Mouse (Mus musculus) gastrocnemius, postnatal 14 days (tissue): Measurements from ENCODE around the gene Prlr. TPM values are rescaled to one million over a fixed set of nuclear protein-coding genes. Genes with fewer than 3 reads are reported as not detected.

Experiments used
- DNase-seq: peaks from one replicate; pipeline ENCODE4 v3.0.0; 2021; ENCODE audit warnings: mixed read lengths
- intact Hi-C: fragments of 180-260 bp; cut with DNase I; formaldehyde crosslinking; loops from one replicate; pipeline ENCODE4 v1.15.1; 2025; ENCODE audit warnings: low total_unique reads
- total RNA-seq, 2 experiments: library from RNA; stranded (reverse); gene quantifications; 2 replicates each; pipeline ENCODE4 v1.2.3; 2021

The Prlr gene
- total RNA-seq, 2 experiments from 2014 or later = 1.3 to 2.0 TPM

- no peak for DNase-seq
- intact Hi-C loops = no loop called here
Measured at GRCm38 (mm10) chr15:10223614-10224155, 46.6 kb downstream of the Prlr start.

- intact Hi-C loops = no loop called here
- no peak for DNase-seq
Measured at GRCm38 (mm10) chr15:10225701-10226100, 48.7 kb downstream of the Prlr start.

GRCm38 (mm10) chr15:10228636-10229035 lies 51.6 kb downstream of the Prlr start:
- DNase-seq = no peak
- intact Hi-C loops = no loop called here

GRCm38 (mm10) chr15:10235977-10236376 lies 58.9 kb downstream of the Prlr start:
- DNase-seq = no peak
- intact Hi-C loops = no loop called here

GRCm38 (mm10) chr15:10236812-10237211 lies 59.8 kb downstream of the Prlr start:
- intact Hi-C loops = no loop called here
- no peak for DNase-seq

- no peak for DNase-seq
- intact Hi-C loops = no loop called here
Measured at GRCm38 (mm10) chr15:10238454-10238853, 61.4 kb downstream of the Prlr start.

GRCm38 (mm10) chr15:10240228-10240795 lies 63.3 kb downstream of the Prlr start:
- no peak for DNase-seq
- intact Hi-C loops = no loop called here

GRCm38 (mm10) chr15:10242250-10242649 lies 65.2 kb downstream of the Prlr start:
- DNase-seq = no peak
- intact Hi-C loops = no loop called here

GRCm38 (mm10) chr15:10249285-10249684 lies 72.2 kb downstream of the Prlr start:
- DNase-seq = peak; percentile 24
- intact Hi-C loops = no loop called here

GRCm38 (mm10) chr15:10250784-10251183 lies 73.7 kb downstream of the Prlr start:
- intact Hi-C loops = no loop called here

GRCm38 (mm10) chr15:10252526-10252925 lies 75.5 kb downstream of the Prlr start:
- intact Hi-C loops = no loop called here
- no peak for DNase-seq

More at GRCm38 (mm10) chr15:10250784-10251183, 73.7 kb downstream of the Prlr start:
- no peak for DNase-seq

- intact Hi-C loops = no loop called here
- DNase-seq = no peak
Measured at GRCm38 (mm10) chr15:10262219-10262618, 85.2 kb downstream of the Prlr start.

GRCm38 (mm10) chr15:10262641-10263040 lies 85.6 kb downstream of the Prlr start:
- no peak for DNase-seq
- intact Hi-C loops = no loop called here

GRCm38 (mm10) chr15:10263420-10263819 lies 86.4 kb downstream of the Prlr start:
- intact Hi-C loops = no loop called here
- DNase-seq = no peak

- intact Hi-C loops = no loop called here
- no peak for DNase-seq
Measured at GRCm38 (mm10) chr15:10264885-10265284, 87.8 kb downstream of the Prlr start.

GRCm38 (mm10) chr15:10267251-10267650 lies 90.2 kb downstream of the Prlr start:
- DNase-seq = no peak
- intact Hi-C loops = no loop called here

GRCm38 (mm10) chr15:10276386-10276785 lies 99.3 kb downstream of the Prlr start:
- intact Hi-C loops = no loop called here
- DNase-seq = no peak

- DNase-seq = no peak
- intact Hi-C loops = no loop called here
Measured at GRCm38 (mm10) chr15:10277461-10277860, 100.4 kb downstream of the Prlr start.

GRCm38 (mm10) chr15:10281546-10281945 lies 104.5 kb downstream of the Prlr start:
- intact Hi-C loops = no loop called here
- DNase-seq = no peak

GRCm38 (mm10) chr15:10283661-10284060 lies 106.6 kb downstream of the Prlr start:
- intact Hi-C loops = no loop called here
- no peak for DNase-seq

- no peak for DNase-seq
- intact Hi-C loops = no loop called here
Measured at GRCm38 (mm10) chr15:10296570-10296969, 119.5 kb downstream of the Prlr start.

GRCm38 (mm10) chr15:10298058-10298457 lies 121.0 kb downstream of the Prlr start:
- intact Hi-C loops = no loop called here
- DNase-seq = no peak
